Mouse (Mus musculus): ENCODE results near the gene Myo1a. TPM values are rescaled to one million over a fixed set of nuclear protein-coding genes. Genes with fewer than 3 reads are reported as not detected.
"Not testable (repeated sequence)": the region's sequence is repeated elsewhere in the genome, so short reads cannot be mapped to it uniquely, and the experiment has no call there.

The Myo1a gene
- total RNA-seq, 4 experiments from 2014 or later, result 0.59 to 1.2 (median 0.94) TPM

DNA sequence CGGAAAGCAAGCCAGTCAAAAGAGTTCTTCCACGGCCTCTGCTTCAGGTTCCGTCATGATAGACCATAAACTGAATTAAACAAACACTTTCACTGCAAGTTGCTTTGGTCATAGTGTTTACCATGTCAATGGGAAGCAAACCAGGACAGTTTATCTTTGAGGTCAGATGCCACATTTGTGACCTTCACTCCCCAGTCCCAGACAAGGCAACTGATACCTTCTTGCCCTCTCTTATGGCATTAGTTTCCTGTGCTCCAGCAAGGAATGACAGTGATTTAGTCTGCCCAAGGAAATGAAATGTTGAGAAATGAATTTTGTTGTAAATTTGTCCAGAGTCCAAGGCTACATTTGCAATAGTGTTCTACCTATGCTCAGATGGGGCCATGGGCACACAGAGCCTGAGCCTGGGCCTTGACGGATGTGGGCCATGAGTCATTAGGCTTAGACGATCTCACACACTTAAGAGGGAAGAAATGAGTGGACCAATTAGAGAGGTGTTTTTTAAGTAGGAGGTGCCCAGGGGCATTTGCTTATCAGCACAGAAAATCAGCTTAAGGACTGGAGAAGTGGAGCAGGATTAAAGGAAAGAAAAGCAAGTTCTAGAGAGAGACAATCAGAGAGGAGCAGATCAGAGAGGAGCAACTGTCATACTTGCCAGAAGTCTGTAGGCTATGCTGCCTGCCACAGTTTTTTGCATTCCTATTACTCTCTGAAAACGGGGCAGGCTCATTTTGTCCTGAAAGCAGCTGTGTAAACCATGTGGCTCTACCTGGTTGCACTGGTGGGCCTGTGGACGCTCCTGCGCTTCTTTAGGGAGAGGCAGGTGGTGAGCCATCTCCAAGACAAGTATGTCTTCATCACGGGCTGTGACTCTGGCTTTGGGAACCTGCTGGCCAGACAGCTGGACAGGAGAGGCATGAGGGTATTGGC is 54.5 kb downstream of the Myo1a start, which contains the start of the genes Rdh1 and Rdh16f1:
Rdh1 (plus strand) TSS at position 541 of the 930 bp plus-strand sequence.
Rdh16f1 (plus strand) TSS at position 607 of the 930 bp plus-strand sequence.
- DNase-seq (ENCODE audit: low spot score in 2 of 2), result no peak

DNA sequence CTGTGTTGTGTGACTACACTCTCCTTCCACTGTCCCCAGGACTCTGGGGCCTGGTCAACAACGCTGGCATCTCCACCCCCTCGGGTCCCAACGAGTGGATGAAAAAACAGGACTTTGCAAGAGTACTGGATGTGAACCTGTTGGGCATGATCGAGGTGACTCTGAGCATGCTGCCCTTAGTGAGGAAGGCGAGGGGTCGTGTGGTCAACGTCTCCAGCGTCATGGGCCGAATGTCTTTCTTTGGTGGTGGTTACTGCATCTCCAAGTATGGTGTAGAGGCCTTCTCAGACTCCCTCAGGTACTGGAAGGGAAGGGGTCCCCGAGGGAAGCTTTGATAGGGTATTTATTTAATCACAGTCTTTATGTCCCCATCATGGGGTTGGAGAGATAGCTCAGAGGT is 58.0 kb downstream of the Myo1a start:
- DNase-seq (ENCODE audit: low spot score in 2 of 2), result not testable (repeated sequence)

DNA sequence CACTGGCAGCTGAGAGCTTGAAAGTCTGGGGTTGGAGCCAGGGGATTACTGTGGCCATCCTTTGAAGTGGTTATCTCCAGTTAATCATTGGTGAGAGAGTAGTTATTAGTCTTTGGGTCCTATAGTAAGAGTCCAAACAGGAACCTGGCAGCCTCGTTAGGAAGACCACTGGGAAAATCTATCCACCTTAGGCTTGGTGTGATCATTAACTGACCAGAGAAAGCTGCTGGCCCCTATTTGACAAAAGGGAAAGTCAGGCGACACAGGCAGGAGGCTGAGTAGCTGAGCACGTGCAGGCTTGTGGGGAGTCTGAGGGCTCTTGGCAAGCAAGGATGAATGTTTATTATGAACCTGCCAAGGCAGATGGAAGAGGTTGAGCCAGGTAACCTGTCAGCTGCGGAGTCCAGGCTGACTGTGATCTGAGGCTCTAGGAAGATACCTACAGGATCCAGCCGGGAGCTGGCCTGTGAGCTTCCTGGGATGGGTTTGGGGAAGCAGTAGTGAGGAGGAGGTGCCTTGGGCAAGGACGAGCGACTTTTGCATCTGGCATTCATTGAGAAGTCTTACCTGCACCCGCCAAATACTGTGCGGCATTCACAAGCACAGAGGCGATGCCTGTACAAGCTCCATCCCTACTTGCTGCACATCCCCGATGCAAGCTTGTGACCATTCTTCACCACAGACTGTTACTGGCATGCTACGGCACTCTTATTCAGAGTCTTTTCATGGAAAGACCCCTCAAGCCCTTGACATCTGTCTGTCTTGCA is 59.1 kb downstream of the Myo1a start:
- no peak for DNase-seq (ENCODE audit: low spot score in 2 of 2)

DNA sequence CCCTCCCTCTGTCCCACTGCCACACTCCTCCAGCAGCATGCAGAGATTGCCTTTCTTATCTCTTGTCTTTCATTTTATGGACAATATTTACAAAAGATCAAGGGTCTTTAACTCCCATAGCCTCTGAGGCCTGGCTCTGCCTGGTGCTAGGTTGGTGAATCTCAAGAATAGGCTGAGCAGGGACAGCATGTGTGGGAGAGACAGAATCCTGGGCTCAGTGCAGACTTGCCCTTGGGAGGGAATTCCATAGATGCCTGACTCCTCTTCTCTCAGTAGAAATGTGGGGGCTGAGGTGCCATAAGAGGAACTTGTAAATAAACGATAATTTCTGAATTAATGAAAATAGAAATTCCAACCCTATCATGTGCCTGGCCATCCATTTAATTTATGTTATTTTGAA is 61.6 kb downstream of the Myo1a start:
- no peak for DNase-seq (ENCODE audit: low spot score in 2 of 2)

Other genes starting within 250 kb of the Myo1a start
- gene Stac3, start 203.5 kb upstream of the Myo1a start, total RNA-seq (2022), result 1 to 10 TPM; 2.3 to 4.5 (median 3.0) TPM
- 1 to 10 TPM; 3.8 to 5.2 (median 4.6) TPM for gene Ndufa4l2, start 190.2 kb upstream of the Myo1a start, total RNA-seq (2022)
- 10 to 100 TPM; 24.4 to 33.6 (median 25.7) TPM for gene Shmt2, start 182.7 kb upstream of the Myo1a start, total RNA-seq (2022)
- 1 to 10 TPM; 6.6 to 9.7 (median 8.4) TPM for gene Nxph4, start 170.6 kb upstream of the Myo1a start, total RNA-seq (2022)
- 100 to 1,000 TPM; 295 to 337 (median 306) TPM for gene Lrp1, start 84.0 kb upstream of the Myo1a start, total RNA-seq (2022)
- gene Stat6, start 62.2 kb upstream of the Myo1a start, total RNA-seq (2022), result 10 to 100 TPM; 13.5 to 17.1 (median 15.0) TPM
- gene Nemp1, start 38.3 kb upstream of the Myo1a start, total RNA-seq (2022), result 1 to 10 TPM; 4.7 to 6.1 (median 5.1) TPM
- gene Nab2, start 36.6 kb upstream of the Myo1a start, total RNA-seq (2022), result 10 to 100 TPM; 36.5 to 55.0 (median 45.5) TPM
- gene Tac2, start 19.3 kb downstream of the Myo1a start, total RNA-seq (2022), result 10 to 100 TPM; 13.0 to 20.5 (median 16.5) TPM
- 10 to 100 TPM in 2 of 4 experiments, 1 to 10 TPM in 2; 9.9 to 11.4 (median 10.1) TPM for gene Zbtb39, start 34.4 kb downstream of the Myo1a start, total RNA-seq (2022)
- 1 to 10 TPM; 2.0 to 3.1 (median 2.6) TPM for gene Gpr182, start 46.6 kb downstream of the Myo1a start, total RNA-seq (2022)
- gene Rdh1, start 54.6 kb downstream of the Myo1a start, total RNA-seq (2022), result under 1 TPM; 0.13 to 0.30 (median 0.16) TPM
- 1 to 10 TPM in 1 of 4 experiments, under 1 TPM in 2, not detected in 1; 0.72 to 1.9 (median 0.96) TPM for gene Rdh16f1, start 54.6 kb downstream of the Myo1a start, total RNA-seq (2022)
- gene Rdh9, start 71.2 kb downstream of the Myo1a start, total RNA-seq (2022), result 1 to 10 TPM in 1 of 4 experiments, not detected in 3; 1.7 TPM
- gene Rdh16, start 96.0 kb downstream of the Myo1a start, total RNA-seq (2022), result under 1 TPM; 0.11 to 0.49 (median 0.34) TPM
- gene Rdh19, start 144.8 kb downstream of the Myo1a start, total RNA-seq (2022), result not detected
- gene Rdh16f2, start 161.3 kb downstream of the Myo1a start, total RNA-seq (2022), result not detected
- gene Rdh7, start 183.6 kb downstream of the Myo1a start, total RNA-seq (2022), result not detected
- gene Sdr9c7, start 193.3 kb downstream of the Myo1a start, total RNA-seq (2022), result not detected

Data from left cerebral cortex, adult 8-10 months (tissue).